Mouse (Mus musculus) hindbrain, embryonic 16.5 days (tissue): ENCODE measurements around the gene Enpp1. TPM values are rescaled to one million over a fixed set of nuclear protein-coding genes. Genes with fewer than 3 reads are reported as not detected.
A peak's percentile ranks its signal among the peaks of the same experiment; 100 is the strongest.

Source experiments
- ATAC-seq: fragments of 200-750 bp; cut with Nextera tagmentation; 2 replicates; pipeline ENCODE4 v1.8.0; 2017; ENCODE audit warnings: moderate TSS enrichment, moderate library complexity
- H3K27ac ChIP-seq: fragments of 300-500 bp; sonication (generic); 2 replicates; pipeline ENCODE4 v1.5.1; 2014; ENCODE audit warnings: low read depth, mild to moderate bottlenecking, control low read depth, low read length, moderate library complexity
- H3K27me3 ChIP-seq: fragments of 300-500 bp; sonication (generic); replicated peaks from 2 replicates; pipeline ENCODE4 v1.6.1; 2014; ENCODE audit warnings: low read length; ENCODE audit not compliant: control insufficient read depth, insufficient read depth
- H3K36me3 ChIP-seq: fragments of 300-500 bp; sonication (generic); 2 replicates; pipeline ENCODE4 v1.6.1; 2014; ENCODE audit warnings: mild to moderate bottlenecking, low read length, moderate library complexity, mixed read lengths; ENCODE audit not compliant: control insufficient read depth, insufficient read depth
- H3K4me1 ChIP-seq: fragments of 300-500 bp; sonication (generic); 2 replicates; pipeline ENCODE4 v1.6.1; 2014; ENCODE audit warnings: low read depth, low read length; ENCODE audit not compliant: control insufficient read depth, insufficient read depth
- H3K4me2 ChIP-seq: fragments of 300-500 bp; sonication (generic); 2 replicates; pipeline ENCODE4 v1.6.1; 2014; ENCODE audit warnings: mild to moderate bottlenecking, low read length, control low read depth, moderate library complexity
- H3K4me3 ChIP-seq: fragments of 300-500 bp; sonication (generic); 2 replicates; pipeline ENCODE4 v1.5.1; 2014; ENCODE audit warnings: mild to moderate bottlenecking, low read length, control low read depth, moderate library complexity
- H3K9ac ChIP-seq: fragments of 300-500 bp; sonication (generic); 2 replicates; pipeline ENCODE4 v1.6.1; 2014; ENCODE audit warnings: low read depth, mild to moderate bottlenecking, control low read depth, low read length, moderate library complexity
- H3K9me3 ChIP-seq: fragments of 300-500 bp; sonication (generic); 2 replicates; pipeline ENCODE4 v1.6.1; 2014; ENCODE audit warnings: mild to moderate bottlenecking, low read length, moderate library complexity; ENCODE audit not compliant: control insufficient read depth
- WGBS: fragments of 180-500 bp; shearing (Covaris S2); extraction: QIAGEN DNeasy Blood & Tissue Kit; methylation state at CpG from one replicate; pipeline ENCODE4 v1.1.7; 2014; 5-methylcytosine and 5-hydroxymethylcytosine counted together
- polyA plus RNA-seq: library from polyadenylated mRNA; unstranded; fragments of >200 nt; fragmentation: Nextera tagmentation; extraction: Ambion mirVana; gene quantifications from 2 replicates; pipeline ENCODE4 v1.2.1, GENCODE M21; 2015

The Enpp1 gene
- polyA plus RNA-seq, 1 experiment from 2014 or later, result 3.8 TPM

GRCm38 (mm10) chr10:24597789-24598188 lies 114.2 kb downstream of the Enpp1 start:
- H3K9me3 ChIP-seq, result no peaks in the 10 kb centered on the region
- no peaks in the 10 kb centered on the region for H3K36me3 ChIP-seq
- no peak for ATAC-seq
- WGBS, result 73% methylated on average over 4 of the region's 4 CpGs
- no peak overlapping the region for H3K27ac ChIP-seq
- peaks cover 5% of the 10 kb centered on the region for H3K4me1 ChIP-seq
- H3K9ac ChIP-seq, result no peak overlapping the region
- H3K27me3 ChIP-seq, result no peaks in the 10 kb centered on the region
- no peak overlapping the region for H3K4me2 ChIP-seq
- H3K4me3 ChIP-seq, result no peak overlapping the region

GRCm38 (mm10) chr10:24596869-24597339 lies 115.1 kb downstream of the Enpp1 start:
- no peaks in the 10 kb centered on the region for H3K27me3 ChIP-seq
- peak overlapping the region; percentile 80 for H3K4me2 ChIP-seq
- peaks cover 5% of the 10 kb centered on the region for H3K4me1 ChIP-seq
- H3K9me3 ChIP-seq, result no peaks in the 10 kb centered on the region
- WGBS, result 61% methylated on average over 7 of the region's 7 CpGs
- no peak overlapping the region for H3K9ac ChIP-seq
- no peaks in the 10 kb centered on the region for H3K36me3 ChIP-seq
- H3K27ac ChIP-seq, result no peak overlapping the region
- no peak for ATAC-seq
- H3K4me3 ChIP-seq, result no peak overlapping the region

GRCm38 (mm10) chr10:24596003-24596868 lies 115.7 kb downstream of the Enpp1 start:
- Histone ChIP-seq H3K9me3 (no peaks in the 10 kb centered on the region), H3K27me3 (no peaks in the 10 kb centered on the region), H3K4me2 (peak overlapping the region; percentile 80), H3K27ac (peak overlapping the region; percentile 62), H3K36me3 (no peaks in the 10 kb centered on the region), H3K4me3 (peak overlapping the region; percentile 62), H3K9ac (peak overlapping the region; percentile 79), H3K4me1 (peaks cover 5% of the 10 kb centered on the region)
- ATAC-seq, result peak; percentile 55
- WGBS, result 11% methylated on average over 31 of the region's 31 CpGs

GRCm38 (mm10) chr10:24595250-24596002 lies 116.5 kb downstream of the Enpp1 start, which contains the start of gene Ccn2:
Gene Ccn2, plus strand, starts transcription at chr10:24595442.
- ATAC-seq, result peak; percentile 95
- H3K4me2 ChIP-seq, result peak within 1 kb of the TSS; percentile 80
- peaks cover 5% of the 10 kb centered on the region for H3K4me1 ChIP-seq
- no peaks in the 10 kb centered on the region for H3K27me3 ChIP-seq
- WGBS, result under 1% methylated on average over 53 of the region's 53 CpGs
- peak within 1 kb of the TSS; percentile 79 for H3K9ac ChIP-seq
- peak within 1 kb of the TSS; percentile 62 for H3K27ac ChIP-seq
- H3K4me3 ChIP-seq, result peak within 1 kb of the TSS; percentile 62
- H3K36me3 ChIP-seq, result no peaks in the 10 kb centered on the region
- H3K9me3 ChIP-seq, result no peaks in the 10 kb centered on the region

GRCm38 (mm10) chr10:24593556-24593955 lies 118.4 kb downstream of the Enpp1 start:
- Histone ChIP-seq H3K9me3 (no peaks in the 10 kb centered on the region), H3K4me2 (no peak overlapping the region), H3K27me3 (no peaks in the 10 kb centered on the region), H3K9ac (no peak overlapping the region), H3K36me3 (no peaks in the 10 kb centered on the region), H3K4me3 (no peak overlapping the region), H3K27ac (no peak overlapping the region), H3K4me1 (peaks cover 5% of the 10 kb centered on the region)
- 85% methylated on average over 4 of the region's 4 CpGs for WGBS
- ATAC-seq, result no peak

GRCm38 (mm10) chr10:24592969-24593368 lies 119.0 kb downstream of the Enpp1 start:
- ATAC-seq, result no peak
- H3K36me3 ChIP-seq, result no peaks in the 10 kb centered on the region
- no peaks in the 10 kb centered on the region for H3K9me3 ChIP-seq

GRCm38 (mm10) chr10:24592318-24592717 lies 119.6 kb downstream of the Enpp1 start:
- no peak for ATAC-seq
- no peak overlapping the region for H3K27ac ChIP-seq
- WGBS, result 75% methylated on average over 2 of the region's 2 CpGs

More at GRCm38 (mm10) chr10:24592969-24593368, 119.0 kb downstream of the Enpp1 start:
- Histone ChIP-seq H3K4me1 (peaks cover 5% of the 10 kb centered on the region), H3K4me3 (no peak overlapping the region), H3K27me3 (no peaks in the 10 kb centered on the region), H3K27ac (no peak overlapping the region), H3K9ac (no peak overlapping the region), H3K4me2 (no peak overlapping the region)
- 73% methylated on average over 7 of the region's 7 CpGs for WGBS

GRCm38 (mm10) chr10:24591741-24592140 lies 120.2 kb downstream of the Enpp1 start:
- Histone ChIP-seq H3K4me2 (no peak overlapping the region), H3K36me3 (no peaks in the 10 kb centered on the region), H3K4me1 (peaks cover 4% of the 10 kb centered on the region), H3K27ac (no peak overlapping the region), H3K9ac (no peak overlapping the region), H3K4me3 (no peak overlapping the region), H3K27me3 (no peaks in the 10 kb centered on the region), H3K9me3 (no peaks in the 10 kb centered on the region)
- 62% methylated on average over 5 of the region's 5 CpGs for WGBS
- no peak for ATAC-seq

More at GRCm38 (mm10) chr10:24592318-24592717, 119.6 kb downstream of the Enpp1 start:
- no peak overlapping the region for H3K9ac ChIP-seq
- no peaks in the 10 kb centered on the region for H3K9me3 ChIP-seq
- H3K4me3 ChIP-seq, result no peak overlapping the region
- H3K4me1 ChIP-seq, result peaks cover 5% of the 10 kb centered on the region
- no peaks in the 10 kb centered on the region for H3K36me3 ChIP-seq
- no peaks in the 10 kb centered on the region for H3K27me3 ChIP-seq
- no peak overlapping the region for H3K4me2 ChIP-seq

- no peak overlapping the region for H3K4me2 ChIP-seq
- peaks cover 2% of the 10 kb centered on the region for H3K4me1 ChIP-seq
- H3K36me3 ChIP-seq, result no peaks in the 10 kb centered on the region
- H3K9me3 ChIP-seq, result no peaks in the 10 kb centered on the region
- no peak overlapping the region for H3K27ac ChIP-seq
- WGBS, result 19% methylated on average over 4 of the region's 4 CpGs
- no peak overlapping the region for H3K9ac ChIP-seq
- no peak overlapping the region for H3K4me3 ChIP-seq
- peak; percentile 43; the same call in 1 of the 2 replicates for ATAC-seq
- H3K27me3 ChIP-seq, result no peaks in the 10 kb centered on the region
These were observed 120.8 kb downstream of the Enpp1 start for GRCm38 (mm10) chr10:24591136-24591535.
